Mouse (Mus musculus) pancreas, adult 10 weeks (tissue): ENCODE results near the gene Pimreg. TPM values are rescaled to one million over a fixed set of nuclear protein-coding genes. Genes with fewer than 3 reads are reported as not detected.

Experiments used
- polyA plus RNA-seq: library from polyadenylated mRNA; stranded (reverse); fragments of 350-450 nt; fragmentation: Illumina TruSeq; extraction: RNeasy Lipid Tissue Mini Kit (QIAGEN cat#74804); gene quantifications from one replicate; pipeline ENCODE4 v1.2.3, GENCODE M21; 2015; ENCODE audit warnings: low read depth, low replicate concordance; ENCODE audit not compliant: insufficient read depth

Gene Pimreg
- not detected for polyA plus RNA-seq

GRCm38 (mm10) chr11:72041768-72042607 lies at the start of gene Pimreg:
TSS of gene Pimreg (plus strand) at chr11:72042032.

DNA sequence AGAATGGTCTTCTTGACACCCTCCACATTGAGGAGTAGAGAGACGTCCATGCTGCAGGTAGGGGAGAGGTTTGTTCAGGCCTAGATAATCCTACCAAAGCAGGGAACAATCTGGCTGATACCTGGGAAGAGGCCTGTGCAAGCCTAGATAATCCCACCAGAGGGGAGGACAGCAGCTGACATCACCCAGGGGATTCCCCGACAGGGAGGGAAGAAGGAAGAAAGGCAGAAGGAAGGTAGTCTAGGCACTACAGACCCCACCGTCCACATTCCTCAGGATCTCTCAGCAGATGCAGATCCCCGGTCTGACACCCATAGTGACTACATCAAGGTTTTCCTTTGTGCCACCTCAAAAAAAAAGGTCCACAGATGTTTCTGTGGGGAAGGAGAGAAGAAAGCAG lies 4.4 kb upstream of the Pimreg start, which contains the start of gene Aipl1:
TSS of gene Aipl1 (minus strand) at position 101 of the 400 bp plus-strand sequence.

Other genes starting within 250 kb of the Pimreg start
- not detected for gene Aipl1, start 4.5 kb upstream of the Pimreg start, polyA plus RNA-seq
- gene Pitpnm3, start 93.7 kb downstream of the Pimreg start, polyA plus RNA-seq = 3.7 TPM
- not detected for gene Gm43951, start 164.8 kb downstream of the Pimreg start, polyA plus RNA-seq
- gene 4933427D14Rik, start 165.4 kb downstream of the Pimreg start, polyA plus RNA-seq = 3.9 TPM
- gene Txndc17, start 165.5 kb downstream of the Pimreg start, polyA plus RNA-seq = 45.2 TPM
- gene Med31, start 173.6 kb downstream of the Pimreg start, polyA plus RNA-seq = 3.6 TPM
- gene Slc13a5, start 225.2 kb downstream of the Pimreg start, polyA plus RNA-seq = not detected